ENCODE assay signal across 9 mouse cellular contexts in genomic region chr16:94788165-94788564, GRCm38 (mm10).
DNase-seq lines count a peak whose midpoint lies in the region; ATAC-seq and TF ChIP-seq lines count a peak whose summit lies in the region.
"Had no signal": no experiment of that assay in that cellular context is flagged by ENCODE, and none has a peak within 500 bp of the region (broad histone marks: within the 10 kb centered on the region; RNA-seq: fewer than 3 reads in every experiment).

No protein-coding gene starts in this region.

- no peak overlapping the region for H3K4me3 ChIP-seq in intestine, embryonic 14.5 days (ENCODE audit: low read depth, low read length)
- H3K4me3 ChIP-seq in intestine, embryonic 16.5 days (ENCODE audit: low read length): no peak overlapping the region
- H3K4me3 ChIP-seq in cortical plate, adult 2 months (ENCODE audit: insufficient read depth, low read length): no peak overlapping the region

- H3K4me2 ChIP-seq in intestine, embryonic 14.5 days (ENCODE audit: low read length): no peak overlapping the region
- H3K4me2 ChIP-seq in intestine, embryonic 16.5 days (ENCODE audit: low read depth, low read length): no peak overlapping the region

- TF ChIP-seq POLR2A in cortical plate, adult 2 months (IDR thresholded peaks at IDR 0.05; ENCODE audit: extremely low read depth, insufficient read depth, low read length): no peak

- no peaks in the 10 kb centered on the region for H3K9me3 ChIP-seq in intestine, embryonic 14.5 days (ENCODE audit: control insufficient read depth, low read length)
- H3K9me3 ChIP-seq in intestine, embryonic 16.5 days (ENCODE audit: control insufficient read depth, low read length): no peaks in the 10 kb centered on the region

- peak; percentile 81 for DNase-seq in intestine, embryonic 14.5 days (ENCODE audit: low spot score)
- DNase-seq in ZHBTc4 (ENCODE audit: low read depth, low spot score): peak; percentile 91
- DNase-seq in gastrocnemius, postnatal 14 days: peak; percentile 36
- DNase-seq in left cerebral cortex, postnatal 10 days (ENCODE audit: extremely low spot score in 1 of 2, low spot score in 2 of 2): peak; percentile 62 to 67
- peak; percentile 14 for DNase-seq in naive thymus-derived CD4-positive, alpha-beta T cell, adult 2 months (ENCODE audit: low read depth)
- DNase-seq in urinary bladder, postnatal 25 days (ENCODE audit: low spot score): peak; percentile 41

- intact Hi-C loops in gastrocnemius, postnatal 14 days (cut with DNase I; ENCODE audit: low total_unique reads): loop anchor here (10.0 kb wide), 1 partner anchor 187 kb away; no protein-coding TSS in a partner anchor
- intact Hi-C loops in left cerebral cortex, postnatal 10 days (cut with DNase I): loop anchor here (2.0 to 5.0 kb wide), 2 partner anchors 209 to 555 kb away; partner anchors contain the start of gene Kcnj6

- H3K9ac ChIP-seq in intestine, embryonic 14.5 days (ENCODE audit: low read length): no peak overlapping the region
- no peak overlapping the region for H3K9ac ChIP-seq in intestine, embryonic 16.5 days (ENCODE audit: low read depth, low read length)

- no peak for ATAC-seq in intestine, embryonic 14.5 days (replicated peaks; ENCODE audit: low FRiP score, low TSS enrichment, low read depth)
- ATAC-seq in intestine, embryonic 16.5 days: no peak

- no peak overlapping the region for H3K27ac ChIP-seq in intestine, embryonic 14.5 days (ENCODE audit: low read depth)
- no peak overlapping the region for H3K27ac ChIP-seq in intestine, embryonic 16.5 days (ENCODE audit: low read length)
- no peak overlapping the region for H3K27ac ChIP-seq in cortical plate, adult 2 months (ENCODE audit: insufficient read depth, low read length)
- H3K27ac ChIP-seq: macrophage had no signal

- peak; percentile 82 for TF ChIP-seq CTCF in cortical plate, adult 2 months (IDR thresholded peaks at IDR 0.05; ENCODE audit: extremely low read depth, insufficient read depth, low read length)

- no peaks in the 10 kb centered on the region for H3K4me1 ChIP-seq in intestine, embryonic 14.5 days (replicated peaks; ENCODE audit: control insufficient read depth, insufficient read depth, low read length)
- no peaks in the 10 kb centered on the region for H3K4me1 ChIP-seq in intestine, embryonic 16.5 days (ENCODE audit: control insufficient read depth, insufficient read depth, low read length)
- H3K4me1 ChIP-seq in cortical plate, adult 2 months (ENCODE audit: control insufficient read depth, insufficient read depth, low read length): peaks cover 2% of the 10 kb centered on the region

- WGBS in intestine, embryonic 14.5 days: 5% methylated on average over 16 of the region's 16 CpGs
- 5% methylated on average over 16 of the region's 16 CpGs for WGBS in intestine, embryonic 16.5 days

- H3K36me3 ChIP-seq in intestine, embryonic 14.5 days (ENCODE audit: control insufficient read depth, insufficient read depth, low read length): no peaks in the 10 kb centered on the region
- no peaks in the 10 kb centered on the region for H3K36me3 ChIP-seq in intestine, embryonic 16.5 days (ENCODE audit: control insufficient read depth, insufficient read depth, low read length)

- 0 out of 2 replicates have a peak, but pooled peaks cover 2% of the 10 kb centered on the region for H3K27me3 ChIP-seq in intestine, embryonic 14.5 days (replicated peaks; ENCODE audit: control insufficient read depth, insufficient read depth, low read length)
- no peaks in the 10 kb centered on the region for H3K27me3 ChIP-seq in intestine, embryonic 16.5 days (replicated peaks; ENCODE audit: control insufficient read depth, insufficient read depth, low read length)

Comparison
In these comparisons a context has a peak if more than half of its experiments do, and no peak if none do; other contexts are left out.
1. DNase-seq: peak in every context shown above with its lines; median percentile 91 in ZHBTc4; 81 in intestine, embryonic 14.5 days; 64 in left cerebral cortex, postnatal 10 days; 41 in urinary bladder, postnatal 25 days; 36 in gastrocnemius, postnatal 14 days; 14 in naive thymus-derived CD4-positive, alpha-beta T cell, adult 2 months.